Mouse (Mus musculus): ENCODE results near the gene Numbl.

The Numbl gene

DNA sequence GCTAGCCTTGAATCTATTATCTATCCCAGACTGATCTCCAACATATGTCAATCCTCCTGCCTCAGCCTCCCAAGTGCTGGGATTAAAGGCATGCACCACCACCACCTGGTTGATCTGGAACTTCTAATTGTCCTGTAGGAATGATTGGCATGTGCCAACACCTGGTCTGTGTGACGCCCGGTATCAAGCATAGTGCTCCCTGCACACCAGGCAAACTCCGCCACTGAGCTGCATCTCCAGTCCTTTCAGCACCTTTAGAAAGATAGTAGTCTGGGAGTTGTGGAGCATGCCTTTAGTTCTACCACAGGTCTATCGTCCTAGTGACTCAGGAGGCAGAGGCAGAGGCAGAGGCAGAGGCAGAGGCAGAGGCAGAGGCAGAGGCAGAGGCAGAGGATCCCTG, 42.1 kb downstream of the Numbl start:
- no peak for TF ChIP-seq GATA4 (IDR thresholded peaks at IDR 0.05; ENCODE audit: insufficient replicate concordance, low read length)

DNA sequence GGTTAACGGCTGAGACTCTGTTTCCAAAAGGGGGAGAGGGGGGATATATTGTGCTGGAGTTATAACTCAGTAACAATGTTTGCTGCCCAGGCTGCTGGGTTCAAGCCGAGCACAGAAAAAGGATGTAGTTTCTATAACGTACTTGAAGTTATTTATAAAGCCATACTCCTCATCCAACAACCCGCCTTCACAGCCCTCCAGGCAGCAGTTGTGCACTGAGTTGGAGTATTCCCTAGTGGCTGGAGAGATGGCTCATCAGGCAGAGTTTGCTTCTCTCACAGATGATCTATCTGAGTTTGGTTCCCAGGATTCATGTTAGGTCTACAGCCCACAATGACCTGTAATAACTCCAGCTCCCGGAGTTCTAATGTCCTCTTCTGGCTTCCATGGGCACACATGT, 42.6 kb downstream of the Numbl start:
- TF ChIP-seq GATA4 (IDR thresholded peaks at IDR 0.05; ENCODE audit: insufficient replicate concordance, low read length) = no peak

DNA sequence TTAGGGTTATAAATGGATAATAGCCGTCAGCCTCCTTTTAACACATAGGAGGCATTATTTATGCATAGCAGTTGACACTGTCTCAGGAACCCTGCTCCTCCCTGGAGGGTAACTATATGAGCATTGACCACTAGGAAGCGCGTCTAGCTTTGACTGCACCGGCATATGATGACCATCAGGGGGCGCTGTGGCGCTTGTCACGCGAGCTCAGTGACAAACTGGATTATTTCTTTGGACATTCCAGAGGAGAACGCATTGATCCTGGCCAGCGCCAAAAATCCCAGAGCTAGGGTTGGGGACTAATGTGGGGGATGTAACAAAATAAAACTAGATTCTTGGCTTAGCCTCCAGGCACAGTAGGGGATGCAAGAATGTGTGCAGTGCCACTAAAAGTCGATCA, 43.9 kb downstream of the Numbl start:
- no peak for TF ChIP-seq GATA4 (IDR thresholded peaks at IDR 0.05; ENCODE audit: insufficient replicate concordance, low read length)

DNA sequence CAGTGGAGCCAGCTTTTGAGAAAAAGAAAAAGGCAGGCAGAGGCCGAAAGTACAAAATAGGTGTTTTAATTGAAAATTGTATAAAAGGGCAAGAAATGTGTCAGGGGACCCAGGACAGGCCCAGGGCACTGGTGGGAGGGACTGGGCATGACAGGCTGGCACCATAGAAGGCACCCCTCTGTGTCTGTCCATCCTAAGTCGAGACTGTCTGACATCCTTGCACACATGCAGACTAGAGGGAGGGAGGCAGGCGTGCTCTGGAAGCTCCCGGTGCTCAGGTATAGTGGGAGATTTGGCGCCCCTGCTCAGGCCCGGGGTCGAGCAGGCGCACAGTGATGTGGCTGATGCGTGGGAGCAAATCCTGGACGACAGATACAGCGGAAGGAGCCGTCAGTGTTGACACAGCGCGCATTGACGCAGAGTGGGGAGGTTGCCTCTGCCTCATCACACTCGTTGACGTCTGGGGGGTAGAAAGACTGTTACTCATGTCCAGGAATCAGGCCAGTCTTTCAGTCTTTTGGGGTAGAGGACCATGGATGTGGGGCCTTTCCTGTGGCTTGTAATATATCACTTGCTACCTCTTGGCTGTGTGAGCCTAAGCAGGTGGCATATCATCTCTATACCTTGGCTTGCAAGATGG, 47.0 kb downstream of the Numbl start:
- no peak for TF ChIP-seq GATA4 (IDR thresholded peaks at IDR 0.05; ENCODE audit: insufficient replicate concordance, low read length)

DNA sequence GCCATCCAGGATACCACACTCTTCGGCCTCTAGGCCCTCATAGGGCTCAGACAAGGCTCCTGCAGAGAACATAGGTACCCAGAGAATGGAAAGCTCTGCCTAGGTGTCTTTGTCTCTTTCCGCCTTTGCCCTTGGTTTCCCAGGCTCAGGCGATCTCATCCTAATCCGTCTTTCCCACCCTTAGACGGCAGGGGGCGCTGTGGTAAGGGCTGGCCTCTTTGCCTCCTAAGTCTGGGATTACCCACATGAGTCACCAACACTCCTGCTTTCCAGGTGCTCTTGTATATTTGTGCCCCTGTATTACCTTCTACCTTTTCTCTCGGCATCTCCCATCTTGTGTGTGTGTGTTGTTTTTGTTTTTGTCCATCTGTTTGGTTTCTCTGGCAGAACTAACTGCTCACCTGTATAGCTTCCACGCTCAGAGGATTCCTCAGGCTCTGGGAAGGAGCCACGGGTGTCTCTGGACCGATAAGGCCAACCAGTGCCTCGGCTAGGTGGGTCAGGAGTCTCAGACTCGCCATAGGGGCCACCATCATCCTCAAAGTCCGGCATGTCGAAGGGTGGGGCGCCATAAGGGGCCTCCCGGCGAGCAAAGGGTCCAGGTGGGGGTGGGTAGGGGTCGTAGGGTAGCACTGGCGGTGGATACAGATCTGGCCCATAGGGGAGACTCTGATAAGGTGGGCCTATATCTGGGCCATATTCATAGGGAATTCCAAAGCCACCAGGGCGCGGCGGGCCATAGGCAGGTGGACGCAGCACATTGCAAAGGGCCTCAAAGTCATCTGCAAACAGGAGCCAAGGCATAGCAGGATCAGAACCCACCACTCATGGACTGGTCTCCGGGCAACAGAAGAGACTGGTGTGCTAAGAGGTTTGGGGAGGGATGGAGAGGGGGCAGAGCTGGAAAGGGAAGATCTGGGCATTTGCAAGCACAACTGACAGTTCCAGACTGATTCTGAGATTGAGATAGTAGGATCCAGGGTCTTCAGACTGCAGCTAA, 48.2 kb downstream of the Numbl start:
- no peak for TF ChIP-seq GATA4 (IDR thresholded peaks at IDR 0.05; ENCODE audit: insufficient replicate concordance, low read length)

DNA sequence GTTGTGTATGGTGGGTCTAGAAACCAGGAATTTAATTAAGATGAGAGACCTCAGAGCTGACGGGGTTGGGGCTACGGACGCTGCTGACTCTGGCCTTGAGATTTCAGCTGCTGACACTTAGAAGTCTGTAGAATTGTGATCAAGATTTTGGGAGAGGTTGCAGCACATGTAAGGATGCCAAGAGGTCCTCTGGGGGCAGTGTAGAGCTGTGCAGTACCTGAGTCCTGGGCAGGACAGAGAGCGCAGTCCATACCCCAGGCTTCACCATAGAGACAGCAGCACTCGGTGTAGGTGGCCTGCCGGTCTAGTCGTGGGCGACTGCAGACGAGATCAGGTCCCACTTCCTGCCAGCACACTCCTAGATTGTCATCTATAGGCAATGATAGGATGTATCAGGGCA, 49.3 kb downstream of the Numbl start:
- no peak for TF ChIP-seq GATA4 (IDR thresholded peaks at IDR 0.05; ENCODE audit: insufficient replicate concordance, low read length)

DNA sequence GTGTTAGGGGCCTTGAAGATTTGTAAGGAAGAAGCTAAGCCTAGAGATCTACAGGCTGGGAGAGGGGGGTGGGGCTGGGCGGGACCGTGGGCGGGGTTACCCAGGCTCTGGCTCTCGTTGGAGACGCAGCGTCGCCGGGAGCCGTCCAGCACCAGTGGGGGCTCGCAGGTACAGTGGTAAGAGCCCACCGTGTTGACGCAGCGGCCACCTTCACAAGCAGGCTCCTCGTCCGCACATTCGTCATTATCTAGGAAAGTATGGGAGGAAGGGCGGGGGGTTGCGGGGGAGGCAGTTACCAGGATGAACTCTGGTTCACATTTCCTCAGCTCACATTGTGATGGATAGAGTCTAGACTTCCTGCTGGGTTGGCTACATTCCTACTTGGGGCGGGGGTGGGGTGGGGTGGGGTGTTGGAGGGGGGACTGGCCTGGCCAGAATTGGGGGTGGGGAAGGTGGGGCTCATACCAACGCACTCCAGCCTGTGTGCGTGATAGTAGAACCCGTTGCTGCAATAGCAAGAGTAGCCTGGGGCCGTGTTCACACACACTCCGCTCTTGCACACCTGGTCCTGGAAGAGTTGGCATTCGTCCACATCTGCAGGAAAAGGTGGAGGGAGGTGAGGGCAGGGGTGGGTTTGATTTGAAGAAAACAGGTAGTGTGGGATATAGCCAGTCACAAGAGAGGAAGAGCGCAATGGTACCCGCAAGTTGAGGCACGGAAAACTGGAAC, 50.8 kb downstream of the Numbl start:
- no peak for TF ChIP-seq GATA4 (IDR thresholded peaks at IDR 0.05; ENCODE audit: insufficient replicate concordance, low read length)

DNA sequence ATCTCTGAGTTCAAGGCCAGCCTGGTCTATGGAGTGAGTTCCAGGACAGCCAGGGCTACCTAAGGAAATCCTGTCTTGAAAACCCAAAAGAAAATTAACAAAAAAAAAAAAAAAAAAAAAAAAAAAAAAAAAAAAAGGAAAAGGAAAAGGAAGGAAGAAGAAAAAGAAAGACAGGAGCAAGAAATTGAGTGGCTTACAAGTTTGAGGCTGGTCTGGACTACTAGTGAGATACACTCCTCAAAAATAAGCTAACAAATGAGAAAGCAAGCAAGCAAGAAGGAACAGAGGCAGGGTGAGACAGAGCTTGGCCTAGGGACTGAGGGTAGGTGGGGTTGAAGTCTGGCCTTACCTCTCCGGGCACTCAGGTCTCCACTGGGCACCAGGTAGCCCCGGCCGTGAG, 51.6 kb downstream of the Numbl start:
- no peak for TF ChIP-seq GATA4 (IDR thresholded peaks at IDR 0.05; ENCODE audit: insufficient replicate concordance, low read length)

DNA sequence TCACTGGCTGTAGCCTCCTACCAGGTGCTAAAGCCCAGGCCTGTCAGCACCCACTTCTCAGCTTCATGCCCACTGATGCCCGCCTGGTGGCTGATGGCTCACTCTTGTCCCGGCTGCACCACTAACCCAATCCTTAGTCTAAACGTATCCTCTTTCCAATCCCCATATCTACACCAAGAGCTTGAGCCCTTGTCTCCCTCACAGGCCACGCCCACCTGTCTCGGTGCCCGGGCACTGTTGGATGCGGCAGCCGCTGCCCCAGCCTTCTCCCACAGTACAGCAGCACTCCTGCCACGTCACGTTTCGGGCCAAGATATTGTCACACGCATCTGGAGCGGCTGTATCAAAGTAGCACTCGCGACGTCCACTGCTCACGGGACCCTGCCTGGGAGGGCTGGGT, 52.1 kb downstream of the Numbl start:
- no peak for TF ChIP-seq GATA4 (IDR thresholded peaks at IDR 0.05; ENCODE audit: insufficient replicate concordance, low read length)

DNA sequence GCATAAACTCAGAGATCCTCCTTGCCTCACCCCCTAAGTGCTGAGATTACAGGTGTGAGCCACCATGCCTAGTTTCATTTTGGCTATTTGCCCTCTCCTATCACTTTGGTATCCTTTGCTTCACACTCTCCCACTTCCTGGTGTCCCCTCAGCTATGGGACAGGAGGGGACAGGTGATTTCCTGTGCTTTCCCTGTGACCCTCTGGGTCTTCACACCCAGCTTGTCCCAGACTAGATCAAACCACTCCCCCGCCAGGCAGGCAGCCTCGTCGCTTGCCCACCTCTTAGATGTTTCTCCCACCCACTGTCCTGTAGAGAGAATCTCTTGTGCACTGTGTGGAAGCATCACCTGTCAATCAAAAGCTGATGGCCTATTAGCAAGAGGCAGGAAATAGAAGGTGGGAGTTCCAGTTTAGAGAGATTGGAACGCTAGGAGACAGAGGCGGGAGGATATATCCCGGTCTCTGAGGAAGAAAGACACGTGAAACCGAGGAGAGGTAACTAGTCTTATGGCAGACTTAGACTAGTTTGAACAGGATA, 52.8 kb downstream of the Numbl start:
- no peak for TF ChIP-seq GATA4 (IDR thresholded peaks at IDR 0.05; ENCODE audit: insufficient replicate concordance, low read length)

DNA sequence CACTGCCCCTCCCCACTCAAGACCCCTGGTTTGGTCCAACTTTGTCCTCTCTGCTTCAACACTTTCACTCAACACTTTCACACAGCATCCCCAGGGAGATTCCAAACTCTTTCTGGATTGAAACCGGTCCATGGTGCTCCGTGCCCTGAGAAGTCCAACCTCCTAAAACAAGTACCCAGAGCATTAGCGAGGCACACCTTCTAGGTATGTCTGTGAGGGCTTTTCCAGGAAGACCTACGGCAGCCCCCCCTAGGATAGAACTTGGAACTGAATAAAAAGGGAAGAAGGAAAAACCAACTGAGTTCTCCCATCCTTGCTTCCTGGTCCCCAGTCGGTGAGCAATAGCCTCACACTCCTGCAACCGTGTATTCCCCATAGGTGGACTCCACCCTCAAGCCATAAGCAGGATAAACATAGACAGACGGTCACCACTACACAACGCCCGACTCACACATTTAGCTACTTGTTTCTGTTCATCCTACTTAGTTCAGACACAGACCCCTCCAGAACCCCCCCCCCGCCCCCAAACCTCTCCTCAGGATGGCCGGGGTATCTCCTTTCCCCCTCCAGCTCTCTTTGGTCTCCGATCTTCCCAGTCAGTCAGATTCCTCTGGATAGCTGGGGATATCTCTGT, 53.5 kb downstream of the Numbl start:
- TF ChIP-seq GATA4 (IDR thresholded peaks at IDR 0.05; ENCODE audit: insufficient replicate concordance, low read length) = no peak

DNA sequence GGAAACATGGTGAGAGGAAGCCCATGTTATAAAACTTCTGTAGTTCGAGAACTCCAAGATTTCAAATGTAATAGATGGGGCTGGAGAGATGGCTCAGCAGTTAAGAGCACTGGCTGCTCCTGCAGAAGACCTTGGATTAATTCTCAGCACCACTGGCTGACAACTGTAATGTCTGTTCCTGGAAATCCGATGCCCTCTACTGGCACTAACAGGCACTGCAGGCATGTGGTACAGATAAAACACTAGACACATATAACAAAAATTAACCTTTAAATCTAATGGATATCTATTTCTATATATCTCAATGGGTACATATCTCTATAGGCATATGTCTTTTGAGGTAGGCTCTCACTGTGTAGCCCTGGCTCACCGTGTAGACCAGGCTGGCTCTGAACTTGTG, 56.2 kb downstream of the Numbl start:
- no peak for TF ChIP-seq GATA4 (IDR thresholded peaks at IDR 0.05; ENCODE audit: insufficient replicate concordance, low read length)

DNA sequence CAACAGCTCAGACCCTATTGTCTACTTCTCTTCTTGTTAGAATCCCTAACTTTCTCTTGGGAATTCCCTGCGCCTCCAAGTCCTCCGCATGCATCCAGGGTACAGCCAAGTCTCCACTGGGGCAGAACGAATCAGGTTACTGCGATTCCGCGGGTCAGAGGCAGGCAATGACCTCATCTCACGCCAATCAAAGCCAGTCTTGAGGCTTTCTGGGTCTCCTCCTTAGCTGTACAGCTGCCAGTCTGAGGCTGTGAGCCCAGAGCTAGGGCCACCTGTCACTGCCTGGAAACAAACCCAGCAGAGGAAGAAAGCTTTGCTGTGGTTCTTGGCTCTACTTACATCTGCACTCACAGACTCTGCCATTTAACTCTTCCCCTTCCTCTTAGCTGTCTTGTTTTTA, 57.7 kb downstream of the Numbl start:
- no peak for TF ChIP-seq GATA4 (IDR thresholded peaks at IDR 0.05; ENCODE audit: insufficient replicate concordance, low read length)

DNA sequence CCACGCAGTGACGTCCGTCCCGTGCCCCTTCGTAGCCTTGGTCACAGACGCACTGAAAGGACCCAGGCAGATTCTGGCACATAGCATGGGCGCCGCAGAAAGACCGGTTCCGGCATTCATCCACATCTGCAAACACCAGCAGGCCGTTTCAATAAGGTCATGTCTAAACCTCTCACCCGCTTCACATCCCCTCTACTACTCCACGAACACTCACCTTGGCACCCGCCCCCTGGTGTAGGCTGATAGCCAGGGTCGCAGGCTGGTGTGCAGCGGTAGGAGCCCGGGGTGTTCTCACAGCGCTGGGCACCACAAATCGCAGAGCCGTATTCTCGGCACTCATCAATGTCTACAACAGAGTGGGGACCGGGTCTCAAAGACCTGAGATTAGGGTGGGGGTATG, 61.2 kb downstream of the Numbl start:
- no peak for TF ChIP-seq GATA4 (IDR thresholded peaks at IDR 0.05; ENCODE audit: insufficient replicate concordance, low read length)

DNA sequence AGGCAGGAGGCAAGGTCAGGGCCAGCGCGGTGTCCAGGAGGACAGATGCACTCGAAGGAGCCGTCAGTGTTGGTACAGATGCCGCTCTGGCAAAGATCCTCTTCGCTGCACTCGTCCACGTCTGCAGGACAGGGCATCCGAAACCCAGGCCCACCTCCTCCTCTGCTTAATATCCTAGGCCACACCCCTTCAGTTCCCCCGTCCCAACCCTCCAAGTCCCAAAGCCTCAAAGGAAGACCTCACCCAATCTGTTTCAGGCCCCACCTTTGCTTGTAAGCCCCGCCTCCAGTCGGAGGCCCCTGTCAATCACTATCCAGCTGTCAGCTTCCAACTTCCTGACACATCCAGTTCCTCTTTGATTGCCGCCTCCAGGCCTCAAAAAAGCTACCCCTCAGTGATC, 64.1 kb downstream of the Numbl start:
- TF ChIP-seq GATA4 (IDR thresholded peaks at IDR 0.05; ENCODE audit: insufficient replicate concordance, low read length) = no peak

Data from liver, adult (tissue).